Mouse (Mus musculus): ENCODE data around the gene 1700113H08Rik. TPM values are rescaled to one million over a fixed set of nuclear protein-coding genes. Genes with fewer than 3 reads are reported as not detected.

Gene 1700113H08Rik
- polyA plus RNA-seq, 1 experiment: not detected

- TF ChIP-seq GATA1 (IDR thresholded peaks at IDR 0.05; ENCODE audit: borderline replicate concordance, low read length): no peak
- TF ChIP-seq FLI1 (IDR thresholded peaks at IDR 0.05; ENCODE audit: low read length): no peak
Observed at GRCm38 (mm10) chr10:87035866-87036265, 22.0 kb upstream of the 1700113H08Rik start.

GRCm38 (mm10) chr10:87036271-87036703 is 21.6 kb upstream of the 1700113H08Rik start:
- H3K9me3 ChIP-seq: peaks cover 4% of the 10 kb centered on the region; the same call in 1 of the 2 replicates
- H3K36me3 ChIP-seq (replicated peaks; ENCODE audit: low read length): no peaks in the 10 kb centered on the region
- H3K4me1 ChIP-seq: no peaks in the 10 kb centered on the region
- TF ChIP-seq FLI1 (IDR thresholded peaks at IDR 0.05; ENCODE audit: low read length) (no peak), GATA1 (IDR thresholded peaks at IDR 0.05; ENCODE audit: borderline replicate concordance, low read length) (no peak)
- H3K4me3 ChIP-seq (replicated peaks): no peak overlapping the region
- peaks cover 1% of the 10 kb centered on the region for H3K27me3 ChIP-seq (replicated peaks)

More at GRCm38 (mm10) chr10:87035866-87036265, 22.0 kb upstream of the 1700113H08Rik start:
- Histone ChIP-seq H3K4me1 (no peaks in the 10 kb centered on the region), H3K9me3 (peaks cover 4% of the 10 kb centered on the region; the same call in 1 of the 2 replicates), H3K4me3 (replicated peaks) (no peak overlapping the region), H3K36me3 (replicated peaks; ENCODE audit: low read length) (no peaks in the 10 kb centered on the region), H3K27me3 (replicated peaks) (peaks cover 1% of the 10 kb centered on the region)

- Histone ChIP-seq H3K9me3 (peaks cover 4% of the 10 kb centered on the region; the same call in 1 of the 2 replicates), H3K36me3 (replicated peaks; ENCODE audit: low read length) (no peaks in the 10 kb centered on the region), H3K4me3 (replicated peaks) (no peak overlapping the region), H3K4me1 (no peaks in the 10 kb centered on the region), H3K27me3 (replicated peaks) (peaks cover 1% of the 10 kb centered on the region)
- TF ChIP-seq GATA1 (IDR thresholded peaks at IDR 0.05; ENCODE audit: borderline replicate concordance, low read length) (no peak), FLI1 (IDR thresholded peaks at IDR 0.05; ENCODE audit: low read length) (no peak)
Observed at GRCm38 (mm10) chr10:87037062-87037461, 20.8 kb upstream of the 1700113H08Rik start.

GRCm38 (mm10) chr10:87039340-87039739 is 18.5 kb upstream of the 1700113H08Rik start:
- no peak overlapping the region for H3K4me3 ChIP-seq (replicated peaks)
- H3K36me3 ChIP-seq (replicated peaks; ENCODE audit: low read length): no peaks in the 10 kb centered on the region
- no peaks in the 10 kb centered on the region for H3K4me1 ChIP-seq
- H3K9me3 ChIP-seq: peaks cover 4% of the 10 kb centered on the region; the same call in 1 of the 2 replicates
- peaks cover 1% of the 10 kb centered on the region for H3K27me3 ChIP-seq (replicated peaks)
- TF ChIP-seq FLI1 (IDR thresholded peaks at IDR 0.05; ENCODE audit: low read length): no peak
- TF ChIP-seq GATA1 (IDR thresholded peaks at IDR 0.05; ENCODE audit: borderline replicate concordance, low read length): no peak

- Histone ChIP-seq H3K36me3 (replicated peaks; ENCODE audit: low read length) (no peaks in the 10 kb centered on the region), H3K4me1 (no peaks in the 10 kb centered on the region), H3K4me3 (replicated peaks) (no peak overlapping the region), H3K27me3 (replicated peaks) (peaks cover 1% of the 10 kb centered on the region), H3K9me3 (peaks cover 4% of the 10 kb centered on the region; the same call in 1 of the 2 replicates)
- TF ChIP-seq FLI1 (IDR thresholded peaks at IDR 0.05; ENCODE audit: low read length) (no peak), GATA1 (IDR thresholded peaks at IDR 0.05; ENCODE audit: borderline replicate concordance, low read length) (no peak)
Observed at GRCm38 (mm10) chr10:87039800-87040199, 18.0 kb upstream of the 1700113H08Rik start.

- no peak for TF ChIP-seq FLI1 (IDR thresholded peaks at IDR 0.05; ENCODE audit: low read length)
- no peak for TF ChIP-seq GATA1 (IDR thresholded peaks at IDR 0.05; ENCODE audit: borderline replicate concordance, low read length)
- H3K27me3 ChIP-seq (replicated peaks): peaks cover 1% of the 10 kb centered on the region
Observed at GRCm38 (mm10) chr10:87041265-87041664, 16.6 kb upstream of the 1700113H08Rik start.

GRCm38 (mm10) chr10:87045273-87045672 is 12.6 kb upstream of the 1700113H08Rik start:
- Histone ChIP-seq H3K36me3 (replicated peaks; ENCODE audit: low read length) (no peaks in the 10 kb centered on the region), H3K9me3 (no peaks in the 10 kb centered on the region), H3K4me1 (no peaks in the 10 kb centered on the region), H3K4me3 (replicated peaks) (no peak overlapping the region), H3K27me3 (replicated peaks) (no peaks in the 10 kb centered on the region)
- TF ChIP-seq GATA1 (IDR thresholded peaks at IDR 0.05; ENCODE audit: borderline replicate concordance, low read length): no peak
- no peak for TF ChIP-seq FLI1 (IDR thresholded peaks at IDR 0.05; ENCODE audit: low read length)

More at GRCm38 (mm10) chr10:87041265-87041664, 16.6 kb upstream of the 1700113H08Rik start:
- peaks cover 2% of the 10 kb centered on the region; the same call in 1 of the 2 replicates for H3K9me3 ChIP-seq
- no peak overlapping the region for H3K4me3 ChIP-seq (replicated peaks)
- H3K36me3 ChIP-seq (replicated peaks; ENCODE audit: low read length): no peaks in the 10 kb centered on the region
- H3K4me1 ChIP-seq: no peaks in the 10 kb centered on the region

GRCm38 (mm10) chr10:87046469-87046868 is 11.4 kb upstream of the 1700113H08Rik start:
- Histone ChIP-seq H3K4me1 (no peaks in the 10 kb centered on the region), H3K36me3 (replicated peaks; ENCODE audit: low read length) (no peaks in the 10 kb centered on the region)
- TF ChIP-seq FLI1 (IDR thresholded peaks at IDR 0.05; ENCODE audit: low read length) (no peak), GATA1 (IDR thresholded peaks at IDR 0.05; ENCODE audit: borderline replicate concordance, low read length) (no peak)

GRCm38 (mm10) chr10:87046931-87047468 is 10.8 kb upstream of the 1700113H08Rik start:
- TF ChIP-seq FLI1 (IDR thresholded peaks at IDR 0.05; ENCODE audit: low read length) (no peak), GATA1 (IDR thresholded peaks at IDR 0.05; ENCODE audit: borderline replicate concordance, low read length) (no peak)
- Histone ChIP-seq H3K4me3 (replicated peaks) (no peak overlapping the region), H3K36me3 (replicated peaks; ENCODE audit: low read length) (no peaks in the 10 kb centered on the region), H3K4me1 (no peaks in the 10 kb centered on the region), H3K27me3 (replicated peaks) (no peaks in the 10 kb centered on the region), H3K9me3 (no peaks in the 10 kb centered on the region)

More at GRCm38 (mm10) chr10:87046469-87046868, 11.4 kb upstream of the 1700113H08Rik start:
- Histone ChIP-seq H3K9me3 (no peaks in the 10 kb centered on the region), H3K4me3 (replicated peaks) (no peak overlapping the region), H3K27me3 (replicated peaks) (no peaks in the 10 kb centered on the region)

GRCm38 (mm10) chr10:87049179-87049578 is 8.7 kb upstream of the 1700113H08Rik start:
- Histone ChIP-seq H3K9me3 (no peaks in the 10 kb centered on the region), H3K36me3 (replicated peaks; ENCODE audit: low read length) (no peaks in the 10 kb centered on the region), H3K4me1 (no peaks in the 10 kb centered on the region), H3K4me3 (replicated peaks) (no peak overlapping the region), H3K27me3 (replicated peaks) (no peaks in the 10 kb centered on the region)
- no peak for TF ChIP-seq FLI1 (IDR thresholded peaks at IDR 0.05; ENCODE audit: low read length)
- TF ChIP-seq GATA1 (IDR thresholded peaks at IDR 0.05; ENCODE audit: borderline replicate concordance, low read length): no peak
